8 mouse cellular contexts compared by ENCODE assay signal in the genomic region with DNA sequence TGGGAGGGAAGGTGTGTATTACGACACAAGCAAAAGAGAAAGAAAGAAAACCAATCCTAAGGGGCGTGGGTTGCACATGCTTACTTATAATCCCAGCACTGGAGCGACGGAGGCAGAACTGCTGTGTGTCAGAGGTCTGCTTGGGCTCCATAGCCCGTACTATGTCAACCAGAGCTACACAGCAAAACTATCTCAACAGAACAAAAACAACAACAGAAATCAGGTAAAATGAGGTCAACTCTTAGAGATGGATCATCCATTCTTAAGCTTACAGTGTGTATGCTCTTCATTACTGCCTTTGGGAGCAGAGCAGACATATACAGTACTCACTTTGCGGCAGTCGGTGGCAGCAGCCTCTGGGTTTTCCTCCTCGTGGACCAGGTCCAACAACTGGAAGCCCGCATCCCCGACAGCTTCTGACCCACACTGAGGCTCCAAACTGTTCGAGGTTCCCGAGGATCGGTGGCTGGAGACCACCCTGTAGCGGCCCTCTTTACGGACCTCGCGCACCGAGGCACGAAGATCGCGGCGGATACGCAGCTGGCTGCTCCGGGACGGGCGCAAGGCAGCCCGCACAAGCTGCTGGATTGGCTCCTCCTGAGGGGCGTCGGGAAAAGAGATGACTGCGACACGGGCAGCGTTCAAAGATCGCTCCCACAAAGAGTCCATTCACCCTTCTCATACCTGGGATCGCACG. TPM values are rescaled to one million over a fixed set of nuclear protein-coding genes. Genes with fewer than 3 reads are reported as not detected.
DNase-seq lines count a peak whose midpoint lies in the region; ATAC-seq lines count a peak whose summit lies in the region.

No protein-coding gene starts in this region.

- WGBS in intestine, embryonic 16.5 days = under 1% methylated on average over 35 of the region's 35 CpGs

- H3K4me1 ChIP-seq in intestine, embryonic 16.5 days (ENCODE audit: control insufficient read depth, insufficient read depth, low read length) = peaks cover 8% of the 10 kb centered on the region

- DNase-seq in embryo, embryonic 10 days (ENCODE audit: low spot score) = peak; percentile 64
- no peak for DNase-seq in embryo, embryonic 9.5 days (ENCODE audit: extremely low spot score)
- peak; percentile 65 for DNase-seq in thymus, postnatal 4 days
- DNase-seq in thymus, postnatal 25 days = no peak
- peak; percentile 15 for DNase-seq in fibroblast of lung, adult 2 months (ENCODE audit: low read depth)
- DNase-seq in adrenal gland, postnatal 25 days = no peak

- H3K4me2 ChIP-seq in intestine, embryonic 16.5 days (ENCODE audit: low read depth, low read length) = peak overlapping the region; percentile 68

- H3K4me3 ChIP-seq in intestine, embryonic 16.5 days (ENCODE audit: low read length) = peak overlapping the region; percentile 94

- peak overlapping the region; percentile 97 for H3K27ac ChIP-seq in intestine, embryonic 16.5 days (ENCODE audit: low read length)

- peak overlapping the region; percentile 94 for H3K9ac ChIP-seq in intestine, embryonic 16.5 days (ENCODE audit: low read depth, low read length)

- peaks cover 15% of the 10 kb centered on the region for H3K36me3 ChIP-seq in intestine, embryonic 16.5 days (ENCODE audit: control insufficient read depth, insufficient read depth, low read length)

- ATAC-seq in intestine, embryonic 16.5 days = peak; percentile 81
- peak; percentile 26; the same call in 1 of the 2 replicates for ATAC-seq in megakaryocyte-erythroid progenitor cell, adult 5-6 weeks (replicated peaks; ENCODE audit: low FRiP score, low TSS enrichment, poor library complexity, severe bottlenecking)

- no peaks in the 10 kb centered on the region for H3K9me3 ChIP-seq in intestine, embryonic 16.5 days (ENCODE audit: control insufficient read depth, low read length)

- no peaks in the 10 kb centered on the region for H3K27me3 ChIP-seq in intestine, embryonic 16.5 days (replicated peaks; ENCODE audit: control insufficient read depth, insufficient read depth, low read length)

RNA-seq across cellular contexts. Expression of gene Slc7a6os, which starts 0.6 kb away (rescaled TPM):
- polyA plus RNA-seq in intestine, embryonic 16.5 days (2015; fragmentation: Nextera tagmentation; extraction: Ambion mirVana) = 26.9 and 29.3 TPM in 2 replicates
- total RNA-seq in megakaryocyte-erythroid progenitor cell, adult 5-6 weeks (2014; fragmentation: Nextera tagmentation) = 32.7 and 47.9 TPM in 2 replicates
- 50.5 and 58.1 TPM in 2 replicates for total RNA-seq in megakaryocyte-erythroid progenitor cell, adult 5-6 weeks (2017)
- 28.5 and 30.2 TPM in 2 replicates for total RNA-seq in adrenal gland, postnatal 25 days (2021)

RNA-seq across cellular contexts. Expression of gene Prmt7, which starts 0.6 kb away (rescaled TPM):
- polyA plus RNA-seq in intestine, embryonic 16.5 days (2015; fragmentation: Nextera tagmentation; extraction: Ambion mirVana) = 45.6 and 50.3 TPM in 2 replicates
- total RNA-seq in megakaryocyte-erythroid progenitor cell, adult 5-6 weeks (2014; fragmentation: Nextera tagmentation) = 30.3 and 47.7 TPM in 2 replicates
- 55.0 and 60.4 TPM in 2 replicates for total RNA-seq in megakaryocyte-erythroid progenitor cell, adult 5-6 weeks (2017)
- total RNA-seq in adrenal gland, postnatal 25 days (2021) = 28.4 and 31.1 TPM in 2 replicates

RNA-seq across cellular contexts. Expression of gene Slc7a6, which starts 41.5 kb away (rescaled TPM):
- 24.5 and 24.6 TPM in 2 replicates for polyA plus RNA-seq in intestine, embryonic 16.5 days (2015; fragmentation: Nextera tagmentation; extraction: Ambion mirVana)
- total RNA-seq in megakaryocyte-erythroid progenitor cell, adult 5-6 weeks (2014; fragmentation: Nextera tagmentation) = 2.6 and 4.2 TPM in 2 replicates
- total RNA-seq in megakaryocyte-erythroid progenitor cell, adult 5-6 weeks (2017) = 5.1 and 6.7 TPM in 2 replicates
- total RNA-seq in adrenal gland, postnatal 25 days (2021) = 25.6 and 29.0 TPM in 2 replicates

RNA-seq across cellular contexts. Expression of gene Pla2g15, which starts 60.0 kb away (rescaled TPM):
- 10.1 and 10.7 TPM in 2 replicates for polyA plus RNA-seq in intestine, embryonic 16.5 days (2015; fragmentation: Nextera tagmentation; extraction: Ambion mirVana)
- total RNA-seq in megakaryocyte-erythroid progenitor cell, adult 5-6 weeks (2014; fragmentation: Nextera tagmentation) = 2.7 and 3.2 TPM in 2 replicates
- total RNA-seq in megakaryocyte-erythroid progenitor cell, adult 5-6 weeks (2017) = 0.84 and 3.2 TPM in 2 replicates
- 27.6 and 27.7 TPM in 2 replicates for total RNA-seq in adrenal gland, postnatal 25 days (2021)

Comparison
In these comparisons a context has a peak if more than half of its experiments do, and no peak if none do; other contexts are left out.
1. DNase-seq: peak in embryo, embryonic 10 days (single experiment), thymus, postnatal 4 days (single experiment) and fibroblast of lung, adult 2 months (single experiment); none in embryo, embryonic 9.5 days (single experiment), thymus, postnatal 25 days (single experiment) and adrenal gland, postnatal 25 days (single experiment).